Mouse (Mus musculus) testis, adult 2 months (tissue): ENCODE measurements around the gene Dlg4. TPM values are rescaled to one million over a fixed set of nuclear protein-coding genes. Genes with fewer than 3 reads are reported as not detected.

Source experiments
- H3K27ac ChIP-seq: fragments of 200-500 bp; 2 replicates; pipeline ENCODE4 v1.5.1; 2012; ENCODE audit warnings: low read depth, low read length; ENCODE audit not compliant: control insufficient read depth, insufficient read depth
- H3K27me3 ChIP-seq: fragments of 200-500 bp; 2 replicates; pipeline ENCODE4 v1.6.1; 2012; ENCODE audit warnings: mild to moderate bottlenecking, low read length, moderate library complexity; ENCODE audit not compliant: control insufficient read depth, insufficient read depth
- H3K36me3 ChIP-seq: fragments of 200-500 bp; 2 replicates; pipeline ENCODE4 v1.6.1; 2012; ENCODE audit warnings: mild to moderate bottlenecking, low read length; ENCODE audit not compliant: control insufficient read depth, insufficient read depth
- H3K4me1 ChIP-seq: fragments of 200-500 bp; 2 replicates; pipeline ENCODE4 v1.6.1; 2012; ENCODE audit warnings: low read length; ENCODE audit not compliant: control insufficient read depth, insufficient read depth
- H3K4me3 ChIP-seq: fragments of 200-500 bp; 2 replicates; pipeline ENCODE4 v1.5.1; 2012; ENCODE audit warnings: low read depth, mild to moderate bottlenecking, low read length, moderate library complexity, mixed read lengths; ENCODE audit not compliant: control insufficient read depth
- CTCF ChIP-seq: fragments of 200-500 bp; IDR thresholded peaks from 2 replicates; pipeline ENCODE4 v1.5.1; 2012; ENCODE audit warnings: low read depth, mild to moderate bottlenecking, inconsistent platforms, low read length, moderate library complexity; ENCODE audit not compliant: control insufficient read depth, insufficient read depth, insufficient replicate concordance
- POLR2A ChIP-seq: fragments of 200-500 bp; IDR thresholded peaks from 2 replicates; pipeline ENCODE4 v1.6.1; 2012; ENCODE audit warnings: low read depth, mild to moderate bottlenecking, inconsistent platforms, low read length, moderate library complexity; ENCODE audit not compliant: control insufficient read depth
- polyA plus RNA-seq: library from polyadenylated mRNA; depleted of rRNA; stranded (reverse); fragments of >200 nt; gene quantifications from 2 replicates; pipeline ENCODE4 v1.2.3, GENCODE M21; 2012

The Dlg4 gene
- polyA plus RNA-seq, 1 experiment, result 5.6 TPM

GRCm38 (mm10) chr11:70020731-70021263, 4.1 kb downstream of the Dlg4 start:
- TF ChIP-seq POLR2A (no peak), CTCF (peak; percentile 21; the same call in 1 of the 2 replicates)
- no peak overlapping the region; the same call in 1 of the 2 replicates for H3K27ac ChIP-seq
- peaks cover 25% of the 10 kb centered on the region for H3K4me1 ChIP-seq

GRCm38 (mm10) chr11:70021264-70022132, 4.8 kb downstream of the Dlg4 start:
- Histone ChIP-seq H3K27ac (peak overlapping the region; percentile 52; the same call in 1 of the 2 replicates), H3K4me3 (peak overlapping the region; percentile 87), H3K4me1 (peaks cover 29% of the 10 kb centered on the region), H3K36me3 (no peaks in the 10 kb centered on the region), H3K27me3 (no peaks in the 10 kb centered on the region)
- TF ChIP-seq POLR2A, result no peak; the same call in 1 of the 2 replicates

More at GRCm38 (mm10) chr11:70020731-70021263, 4.1 kb downstream of the Dlg4 start:
- Histone ChIP-seq H3K36me3 (no peaks in the 10 kb centered on the region), H3K4me3 (peak overlapping the region; percentile 87), H3K27me3 (no peaks in the 10 kb centered on the region)

- Histone ChIP-seq H3K27ac (no peak overlapping the region), H3K27me3 (no peaks in the 10 kb centered on the region), H3K36me3 (no peaks in the 10 kb centered on the region), H3K4me1 (peaks cover 43% of the 10 kb centered on the region), H3K4me3 (peak overlapping the region; percentile 39)
- TF ChIP-seq POLR2A (no peak), CTCF (no peak)
Observed at GRCm38 (mm10) chr11:70023481-70024150, 6.9 kb downstream of the Dlg4 start.

- H3K4me3 ChIP-seq, result peak overlapping the region; percentile 0; the same call in 1 of the 2 replicates
- no peaks in the 10 kb centered on the region for H3K36me3 ChIP-seq
Observed at GRCm38 (mm10) chr11:70024151-70024514, 7.4 kb downstream of the Dlg4 start.

GRCm38 (mm10) chr11:70026689-70027088, 9.9 kb downstream of the Dlg4 start:
- H3K27ac ChIP-seq, result no peak overlapping the region
- no peaks in the 10 kb centered on the region for H3K36me3 ChIP-seq
- TF ChIP-seq POLR2A (no peak), CTCF (no peak)
- H3K4me1 ChIP-seq, result peaks cover 49% of the 10 kb centered on the region
- no peaks in the 10 kb centered on the region for H3K27me3 ChIP-seq
- peak overlapping the region; percentile 44 for H3K4me3 ChIP-seq

More at GRCm38 (mm10) chr11:70024151-70024514, 7.4 kb downstream of the Dlg4 start:
- no peaks in the 10 kb centered on the region for H3K27me3 ChIP-seq
- no peak for TF ChIP-seq POLR2A
- TF ChIP-seq CTCF, result no peak
- no peak overlapping the region for H3K27ac ChIP-seq
- peaks cover 44% of the 10 kb centered on the region for H3K4me1 ChIP-seq

- no peaks in the 10 kb centered on the region for H3K36me3 ChIP-seq
Observed at GRCm38 (mm10) chr11:70027397-70027796, 10.7 kb downstream of the Dlg4 start.

GRCm38 (mm10) chr11:70028401-70029129, 11.8 kb downstream of the Dlg4 start:
- H3K36me3 ChIP-seq, result no peaks in the 10 kb centered on the region
- H3K4me3 ChIP-seq, result peak overlapping the region; percentile 70
- H3K4me1 ChIP-seq, result peaks cover 44% of the 10 kb centered on the region
- H3K27me3 ChIP-seq, result no peaks in the 10 kb centered on the region
- no peak for TF ChIP-seq CTCF
- TF ChIP-seq POLR2A, result no peak
- peak overlapping the region; percentile 15; the same call in 1 of the 2 replicates for H3K27ac ChIP-seq

More at GRCm38 (mm10) chr11:70027397-70027796, 10.7 kb downstream of the Dlg4 start:
- Histone ChIP-seq H3K4me1 (peaks cover 46% of the 10 kb centered on the region), H3K27ac (0 out of 2 replicates have a peak overlapping the region, but pooled peaks have one; percentile 15), H3K4me3 (peak overlapping the region; percentile 9; the same call in 1 of the 2 replicates), H3K27me3 (no peaks in the 10 kb centered on the region)
- TF ChIP-seq POLR2A, result no peak
- no peak for TF ChIP-seq CTCF
